Mouse (Mus musculus) neural tube, embryonic 13.5 days (tissue): Measurements from ENCODE around the gene Pcx. TPM values are rescaled to one million over a fixed set of nuclear protein-coding genes. Genes with fewer than 3 reads are reported as not detected.

Experiments used
- ATAC-seq: fragments of 200-750 bp; cut with Nextera tagmentation; 2 replicates; pipeline ENCODE4 v1.8.0; 2017; ENCODE audit warnings: low read depth, mild to moderate bottlenecking, moderate TSS enrichment, moderate library complexity
- H3K27ac ChIP-seq: fragments of 300-500 bp; sonication (generic); replicated peaks from 2 replicates; pipeline ENCODE4 v1.5.1; 2015; ENCODE audit warnings: moderate library complexity, mild to moderate bottlenecking, inconsistent platforms
- H3K27me3 ChIP-seq: fragments of 300-500 bp; sonication (generic); 2 replicates; pipeline ENCODE4 v1.6.1; 2015; ENCODE audit warnings: mild to moderate bottlenecking, inconsistent platforms
- H3K36me3 ChIP-seq: fragments of 300-500 bp; sonication (generic); 2 replicates; pipeline ENCODE4 v1.6.1; 2015; ENCODE audit warnings: mild to moderate bottlenecking, inconsistent platforms
- H3K4me1 ChIP-seq: fragments of 300-500 bp; sonication (generic); replicated peaks from 2 replicates; pipeline ENCODE4 v1.6.1; 2015; ENCODE audit warnings: inconsistent platforms
- H3K4me2 ChIP-seq: fragments of 300-500 bp; sonication (generic); 2 replicates; pipeline ENCODE4 v1.6.1; 2015; ENCODE audit warnings: inconsistent platforms, mild to moderate bottlenecking, moderate library complexity
- H3K4me3 ChIP-seq: fragments of 300-500 bp; sonication (generic); 2 replicates; pipeline ENCODE4 v1.5.1; 2015; ENCODE audit warnings: mild to moderate bottlenecking, inconsistent platforms
- H3K9ac ChIP-seq: fragments of 300-500 bp; sonication (generic); 2 replicates; pipeline ENCODE4 v1.6.1; 2015; ENCODE audit warnings: moderate library complexity, mild to moderate bottlenecking, inconsistent platforms
- H3K9me3 ChIP-seq: fragments of 300-500 bp; sonication (generic); 2 replicates; pipeline ENCODE4 v1.6.1; 2016; ENCODE audit warnings: inconsistent platforms
- WGBS: fragments of 180-500 bp; shearing (Covaris S2); methylation state at CpG from one replicate; pipeline ENCODE4 v1.1.7; 2015; 5-methylcytosine and 5-hydroxymethylcytosine counted together
- polyA plus RNA-seq: library from polyadenylated mRNA; unstranded; fragments of >200 nt; fragmentation: Nextera tagmentation; extraction: Ambion mirVana; gene quantifications from 2 replicates; pipeline ENCODE4 v1.2.1, GENCODE M21; 2015

The Pcx gene
- polyA plus RNA-seq, 1 experiment from 2014 or later: 21.0 TPM

DNA sequence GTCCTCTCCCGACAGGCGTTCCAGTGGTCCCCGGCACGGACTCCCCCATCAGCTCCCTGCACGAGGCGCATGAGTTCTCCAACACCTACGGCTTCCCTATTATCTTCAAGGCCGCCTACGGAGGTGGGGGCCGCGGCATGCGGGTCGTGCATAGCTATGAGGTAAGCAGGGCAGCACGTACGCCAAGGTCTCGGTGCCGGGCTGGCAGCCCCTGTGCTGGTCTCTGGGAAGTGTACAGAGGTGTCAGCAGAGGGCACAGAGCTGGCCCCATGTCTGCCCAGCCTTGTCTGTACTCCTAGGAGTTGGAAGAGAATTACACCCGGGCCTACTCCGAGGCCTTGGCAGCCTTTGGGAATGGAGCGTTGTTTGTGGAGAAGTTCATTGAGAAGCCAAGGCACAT is 92.2 kb downstream of the Pcx start:
- Histone ChIP-seq H3K9ac (no peak overlapping the region), H3K27me3 (no peaks in the 10 kb centered on the region), H3K27ac (no peak overlapping the region), H3K4me3 (no peak overlapping the region), H3K9me3 (no peaks in the 10 kb centered on the region), H3K36me3 (no peaks in the 10 kb centered on the region), H3K4me2 (no peak overlapping the region), H3K4me1 (peaks cover 4% of the 10 kb centered on the region; the same call in 1 of the 2 replicates)
- WGBS: 87% methylated on average over 20 of the region's 20 CpGs
- no peak for ATAC-seq

DNA sequence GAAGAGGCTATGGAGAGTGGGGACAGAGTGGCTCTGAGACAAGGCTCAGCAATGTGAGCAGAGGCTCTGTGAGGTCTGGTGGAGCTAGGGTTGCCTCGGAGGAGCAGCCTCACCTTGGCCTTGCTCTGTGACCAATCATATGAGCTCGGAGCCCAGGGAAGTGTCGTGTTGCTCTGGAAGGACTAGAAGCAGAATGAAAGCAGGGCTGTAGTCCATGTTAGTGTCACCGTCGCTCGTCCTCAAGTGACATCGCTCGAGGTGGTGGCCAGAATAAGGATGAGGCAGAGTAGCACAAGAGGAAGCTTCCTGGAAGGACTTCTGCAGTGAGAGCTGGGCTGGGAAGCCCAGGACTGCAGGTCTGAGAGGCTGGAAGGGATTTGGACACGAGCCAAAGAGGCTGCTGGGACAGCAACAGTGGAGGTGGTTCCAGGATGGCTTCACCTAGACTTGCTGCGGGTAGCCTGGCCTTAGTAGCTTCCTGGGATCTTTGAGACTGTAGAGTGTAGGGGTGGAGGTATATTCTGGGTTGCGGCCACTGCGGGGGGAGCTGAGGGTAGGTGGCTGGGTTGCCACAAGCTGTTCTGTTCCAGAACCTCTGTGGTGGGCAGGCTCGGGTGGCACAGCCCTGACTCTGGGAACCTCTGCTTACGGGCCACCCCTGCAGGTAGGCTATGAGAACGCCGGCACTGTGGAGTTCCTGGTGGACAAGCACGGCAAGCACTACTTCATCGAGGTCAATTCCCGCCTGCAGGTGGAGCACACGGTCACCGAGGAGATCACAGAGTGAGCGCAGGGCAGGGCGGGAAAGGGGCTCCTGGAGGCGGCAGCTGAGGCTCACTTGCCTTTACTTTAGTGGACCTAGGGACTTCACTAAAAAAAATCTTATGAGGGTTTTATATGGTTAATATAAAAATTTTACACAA is 93.8 kb downstream of the Pcx start:
- Histone ChIP-seq H3K9me3 (no peaks in the 10 kb centered on the region), H3K4me1 (peaks cover 4% of the 10 kb centered on the region; the same call in 1 of the 2 replicates), H3K27me3 (no peaks in the 10 kb centered on the region), H3K4me3 (no peak overlapping the region), H3K4me2 (no peak overlapping the region), H3K27ac (no peak overlapping the region), H3K9ac (no peak overlapping the region), H3K36me3 (no peaks in the 10 kb centered on the region)
- 41% methylated on average over 24 of the region's 24 CpGs for WGBS
- no peak for ATAC-seq

DNA sequence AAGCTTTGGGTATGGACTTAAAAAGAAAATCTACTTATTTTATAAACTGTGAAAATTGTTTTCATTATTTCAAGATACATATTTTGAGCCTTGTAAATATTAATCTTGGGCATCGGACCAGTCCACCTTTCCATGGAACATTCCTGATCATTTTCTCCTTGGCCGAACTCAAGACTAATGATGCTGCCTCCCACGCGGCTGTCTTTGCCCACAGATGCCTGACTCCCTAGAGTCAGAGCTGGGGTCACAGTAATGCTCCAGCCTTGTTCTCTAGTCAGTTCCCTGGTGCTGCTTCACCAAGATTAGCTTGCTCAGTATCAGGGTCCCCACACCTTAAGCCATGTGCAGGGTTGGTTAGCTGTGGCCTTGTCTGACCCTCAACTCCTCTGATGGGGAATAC is 95.4 kb downstream of the Pcx start:
- H3K27ac ChIP-seq: no peak overlapping the region
- H3K4me2 ChIP-seq: no peak overlapping the region
- 92% methylated on average over 4 of the region's 4 CpGs for WGBS
- no peak overlapping the region for H3K4me3 ChIP-seq
- H3K36me3 ChIP-seq: 0 out of 2 replicates have a peak, but pooled peaks cover 3% of the 10 kb centered on the region
- H3K4me1 ChIP-seq: peaks cover 4% of the 10 kb centered on the region; the same call in 1 of the 2 replicates
- H3K9me3 ChIP-seq: no peaks in the 10 kb centered on the region
- H3K27me3 ChIP-seq: no peaks in the 10 kb centered on the region
- H3K9ac ChIP-seq: no peak overlapping the region
- ATAC-seq: no peak

DNA sequence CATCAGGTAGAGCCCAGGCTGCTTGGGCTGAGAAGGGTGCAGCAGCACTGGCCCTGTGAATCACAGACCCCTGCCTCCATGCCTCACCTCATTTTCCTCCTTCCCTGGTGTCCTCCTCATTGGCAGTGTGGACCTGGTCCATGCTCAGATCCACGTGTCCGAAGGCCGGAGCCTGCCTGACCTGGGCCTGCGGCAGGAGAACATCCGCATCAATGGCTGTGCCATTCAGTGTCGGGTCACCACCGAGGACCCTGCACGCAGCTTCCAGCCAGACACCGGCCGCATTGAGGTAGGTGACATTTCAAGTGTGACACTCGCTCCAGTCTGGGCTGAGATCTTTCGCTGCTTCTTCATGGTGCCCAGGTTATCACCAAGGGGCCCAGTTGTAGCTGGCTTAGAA is 97.1 kb downstream of the Pcx start:
- H3K9me3 ChIP-seq: no peaks in the 10 kb centered on the region
- H3K36me3 ChIP-seq: peaks cover 20% of the 10 kb centered on the region
- H3K27ac ChIP-seq: no peak overlapping the region
- peaks cover 16% of the 10 kb centered on the region for H3K4me1 ChIP-seq
- no peak overlapping the region for H3K9ac ChIP-seq
- no peak overlapping the region for H3K4me3 ChIP-seq
- no peaks in the 10 kb centered on the region for H3K27me3 ChIP-seq
- WGBS: 94% methylated on average over 12 of the region's 12 CpGs
- no peak overlapping the region for H3K4me2 ChIP-seq
- no peak for ATAC-seq

DNA sequence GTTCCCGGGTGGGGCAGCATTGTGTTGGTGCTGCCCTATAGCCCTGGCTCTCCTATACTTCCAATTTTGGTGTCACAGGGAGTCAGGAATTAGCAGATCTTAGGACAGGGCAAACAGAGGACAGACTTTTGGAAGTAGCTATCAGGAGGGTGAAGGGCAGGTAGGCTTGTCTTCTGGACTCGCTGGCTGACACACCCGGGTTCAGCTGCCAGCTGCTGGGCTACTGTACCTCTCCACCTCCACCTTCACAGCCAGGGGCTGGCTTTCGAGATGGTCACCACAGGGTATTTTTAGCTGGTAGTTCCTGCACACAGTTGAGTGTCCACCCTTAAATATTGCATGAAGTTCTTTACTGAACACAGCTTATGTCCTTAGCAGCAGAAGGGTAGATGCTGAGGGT is 98.2 kb downstream of the Pcx start:
- Histone ChIP-seq H3K36me3 (peaks cover 31% of the 10 kb centered on the region), H3K9ac (no peak overlapping the region), H3K4me2 (no peak overlapping the region), H3K27ac (no peak overlapping the region), H3K9me3 (no peaks in the 10 kb centered on the region), H3K27me3 (no peaks in the 10 kb centered on the region), H3K4me1 (peaks cover 27% of the 10 kb centered on the region), H3K4me3 (no peak overlapping the region)
- 84% methylated on average over 4 of the region's 4 CpGs for WGBS
- ATAC-seq: no peak

DNA sequence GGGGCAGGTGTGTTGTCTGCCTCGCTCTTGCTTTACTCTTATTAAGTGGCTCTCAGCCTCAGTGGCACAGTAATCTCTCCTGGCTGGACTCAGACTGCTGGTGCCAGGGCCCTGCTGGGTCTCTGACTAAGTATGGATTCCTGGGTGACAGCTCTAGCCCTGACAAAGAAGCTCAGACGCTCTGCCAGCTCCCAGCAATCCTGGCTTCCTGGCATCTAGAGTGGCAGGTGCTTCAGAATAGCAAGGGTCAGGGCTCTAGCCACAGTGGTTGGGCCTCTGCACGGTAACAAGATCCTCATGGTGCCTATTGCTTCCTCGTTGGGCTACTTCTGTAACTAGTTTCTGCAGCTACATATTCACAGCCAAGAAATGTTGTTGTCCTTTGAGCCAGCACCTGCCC is 99.8 kb downstream of the Pcx start:
- ATAC-seq: no peak
- Histone ChIP-seq H3K4me1 (peaks cover 35% of the 10 kb centered on the region), H3K9ac (no peak overlapping the region), H3K9me3 (no peaks in the 10 kb centered on the region), H3K27me3 (no peaks in the 10 kb centered on the region), H3K27ac (no peak overlapping the region), H3K36me3 (peaks cover 38% of the 10 kb centered on the region), H3K4me3 (no peak overlapping the region), H3K4me2 (no peak overlapping the region)
- WGBS: 75% methylated on average over 4 of the region's 4 CpGs

DNA sequence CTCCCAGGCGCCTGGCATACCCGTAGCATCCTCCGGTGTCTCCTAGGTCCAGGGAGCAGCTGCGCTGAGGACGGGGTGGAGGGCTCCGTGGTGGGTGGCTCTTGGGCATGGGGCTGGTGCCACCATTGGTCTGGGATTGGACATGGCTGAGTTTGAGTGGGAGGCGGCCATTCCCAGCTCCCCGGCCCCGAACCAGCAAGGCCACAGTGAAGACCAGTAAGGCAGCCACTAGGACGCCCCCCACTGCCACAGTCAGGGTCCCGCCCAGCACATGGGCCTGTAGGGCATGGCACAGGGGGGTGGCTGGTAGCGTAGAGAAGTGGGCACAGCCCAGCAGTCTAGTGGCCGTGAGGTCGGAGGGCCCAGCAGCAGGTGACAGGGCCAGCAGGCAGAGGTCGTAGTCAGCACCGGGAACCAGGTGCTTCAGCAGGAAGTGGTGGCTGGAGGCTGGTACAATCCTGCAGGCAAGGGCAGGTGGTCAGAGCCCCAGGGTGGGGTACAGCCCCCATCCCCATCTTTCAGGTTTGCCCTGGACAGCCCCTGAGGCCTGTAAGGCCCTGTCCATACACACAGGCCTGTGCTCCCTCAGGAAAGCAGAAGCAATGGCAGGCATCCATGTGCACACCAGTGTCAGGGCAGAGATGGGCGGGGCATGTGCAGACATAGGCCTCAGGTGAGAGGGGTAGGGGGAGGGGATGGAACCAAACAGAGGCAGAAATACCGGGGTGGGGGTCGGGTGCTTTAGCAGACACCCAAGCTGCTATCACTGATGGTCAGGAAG is 102.1 kb downstream of the Pcx start:
- Histone ChIP-seq H3K9me3 (no peaks in the 10 kb centered on the region), H3K4me3 (no peak overlapping the region), H3K4me1 (peaks cover 45% of the 10 kb centered on the region), H3K36me3 (peaks cover 38% of the 10 kb centered on the region), H3K9ac (peak overlapping the region; percentile 99; the same call in 1 of the 2 replicates), H3K4me2 (no peak overlapping the region), H3K27ac (no peak overlapping the region), H3K27me3 (no peaks in the 10 kb centered on the region)
- no peak for ATAC-seq
- WGBS: 91% methylated on average over 19 of the region's 19 CpGs

DNA sequence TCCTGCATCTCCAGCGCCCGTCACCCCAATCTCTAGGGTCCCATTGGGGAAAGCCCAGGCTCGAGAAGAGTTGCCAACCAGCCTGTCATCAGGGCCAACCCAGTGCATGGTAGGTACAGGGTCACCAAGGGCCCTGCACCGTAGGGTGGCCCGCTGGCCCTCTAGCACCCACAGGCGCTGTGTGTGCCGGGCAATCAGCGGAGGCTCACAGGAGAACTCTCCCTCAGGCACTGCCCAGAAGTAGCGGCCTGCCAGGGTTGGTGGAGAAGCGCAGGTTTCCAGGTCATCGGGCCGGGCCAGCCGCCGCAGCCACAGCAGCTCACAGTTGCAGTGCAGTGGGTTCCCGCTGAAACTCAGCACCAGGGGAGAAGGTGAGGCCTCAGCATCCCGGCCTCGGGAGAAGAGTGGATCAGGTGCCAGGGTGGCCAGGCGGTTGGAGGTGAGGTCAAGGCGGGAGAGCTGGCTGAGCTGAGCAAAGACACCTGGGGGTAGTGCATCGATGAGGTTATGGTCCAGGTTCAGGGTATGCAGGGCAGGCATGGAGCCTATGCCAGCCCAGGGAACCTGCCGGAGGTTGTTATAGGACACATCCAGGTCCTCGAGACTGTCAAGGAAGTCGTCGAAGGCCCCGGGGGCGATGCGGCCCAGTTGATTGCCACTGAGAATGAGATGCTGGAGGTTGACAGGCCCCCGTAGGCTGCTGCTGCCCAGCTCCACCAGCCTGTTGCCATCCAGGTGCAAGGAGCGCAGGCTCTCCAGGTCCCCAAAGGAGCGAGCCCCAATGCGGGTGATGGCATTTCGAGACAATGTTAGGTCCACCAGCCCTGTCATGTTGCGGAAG is 103.4 kb downstream of the Pcx start:
- H3K4me3 ChIP-seq: peak overlapping the region; percentile 93
- H3K36me3 ChIP-seq: peaks cover 38% of the 10 kb centered on the region
- WGBS: 88% methylated on average over 33 of the region's 33 CpGs
- no peak for ATAC-seq
- H3K9me3 ChIP-seq: no peaks in the 10 kb centered on the region
- peak overlapping the region; percentile 93 for H3K4me2 ChIP-seq
- H3K27ac ChIP-seq: no peak overlapping the region
- H3K27me3 ChIP-seq: no peaks in the 10 kb centered on the region
- H3K4me1 ChIP-seq: peaks cover 45% of the 10 kb centered on the region
- peak overlapping the region; percentile 99 for H3K9ac ChIP-seq

DNA sequence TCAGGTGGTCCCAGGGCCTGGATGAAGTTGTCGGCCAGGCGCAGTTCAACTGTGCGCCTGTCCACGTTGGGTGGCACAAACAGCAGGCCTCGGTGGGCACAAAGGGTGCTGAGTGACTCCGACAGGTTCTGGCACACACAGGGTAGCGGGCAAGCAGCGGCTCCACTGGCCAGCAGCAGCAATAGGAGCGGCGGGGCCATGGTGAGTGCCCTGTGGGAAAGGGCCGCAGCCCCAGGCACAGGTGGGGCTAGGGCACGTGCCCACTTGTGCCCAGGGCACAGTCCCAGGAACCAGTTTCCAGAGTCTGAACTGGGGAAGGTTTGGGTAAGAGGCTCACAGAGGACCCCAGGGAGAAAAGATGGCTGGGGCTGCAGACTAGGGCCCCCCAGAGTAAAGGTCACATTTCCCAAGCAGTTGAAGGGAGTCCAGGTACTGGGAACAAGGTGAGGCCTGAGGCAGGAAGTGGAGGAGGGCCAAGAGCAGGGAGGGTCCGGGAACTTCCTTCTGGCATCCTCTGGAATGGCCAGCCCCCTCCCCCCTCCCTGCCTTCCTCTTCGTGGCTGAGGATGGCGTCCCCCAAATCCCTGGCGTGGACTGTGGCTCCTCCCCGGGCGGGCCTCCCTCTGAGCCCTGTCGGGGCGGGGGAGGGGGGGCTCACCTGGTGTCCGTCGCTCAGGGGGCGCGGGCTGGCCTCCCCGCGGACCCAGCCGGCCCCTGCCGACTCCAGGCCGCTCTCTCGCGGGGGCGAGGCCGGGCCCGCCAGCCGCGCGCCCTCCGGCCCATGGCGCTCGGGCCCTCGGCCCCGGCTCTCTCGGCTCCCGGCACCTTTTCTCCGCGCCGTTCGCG is 104.3 kb downstream of the Pcx start:
- Histone ChIP-seq H3K4me3 (peak overlapping the region; percentile 93), H3K4me2 (peak overlapping the region; percentile 93), H3K36me3 (peaks cover 38% of the 10 kb centered on the region), H3K4me1 (peaks cover 45% of the 10 kb centered on the region), H3K9ac (peak overlapping the region; percentile 99), H3K27ac (peak overlapping the region; percentile 95), H3K9me3 (no peaks in the 10 kb centered on the region), H3K27me3 (no peaks in the 10 kb centered on the region)
- 22% methylated on average over 36 of the region's 49 CpGs for WGBS
- peak; percentile 1 for ATAC-seq

DNA sequence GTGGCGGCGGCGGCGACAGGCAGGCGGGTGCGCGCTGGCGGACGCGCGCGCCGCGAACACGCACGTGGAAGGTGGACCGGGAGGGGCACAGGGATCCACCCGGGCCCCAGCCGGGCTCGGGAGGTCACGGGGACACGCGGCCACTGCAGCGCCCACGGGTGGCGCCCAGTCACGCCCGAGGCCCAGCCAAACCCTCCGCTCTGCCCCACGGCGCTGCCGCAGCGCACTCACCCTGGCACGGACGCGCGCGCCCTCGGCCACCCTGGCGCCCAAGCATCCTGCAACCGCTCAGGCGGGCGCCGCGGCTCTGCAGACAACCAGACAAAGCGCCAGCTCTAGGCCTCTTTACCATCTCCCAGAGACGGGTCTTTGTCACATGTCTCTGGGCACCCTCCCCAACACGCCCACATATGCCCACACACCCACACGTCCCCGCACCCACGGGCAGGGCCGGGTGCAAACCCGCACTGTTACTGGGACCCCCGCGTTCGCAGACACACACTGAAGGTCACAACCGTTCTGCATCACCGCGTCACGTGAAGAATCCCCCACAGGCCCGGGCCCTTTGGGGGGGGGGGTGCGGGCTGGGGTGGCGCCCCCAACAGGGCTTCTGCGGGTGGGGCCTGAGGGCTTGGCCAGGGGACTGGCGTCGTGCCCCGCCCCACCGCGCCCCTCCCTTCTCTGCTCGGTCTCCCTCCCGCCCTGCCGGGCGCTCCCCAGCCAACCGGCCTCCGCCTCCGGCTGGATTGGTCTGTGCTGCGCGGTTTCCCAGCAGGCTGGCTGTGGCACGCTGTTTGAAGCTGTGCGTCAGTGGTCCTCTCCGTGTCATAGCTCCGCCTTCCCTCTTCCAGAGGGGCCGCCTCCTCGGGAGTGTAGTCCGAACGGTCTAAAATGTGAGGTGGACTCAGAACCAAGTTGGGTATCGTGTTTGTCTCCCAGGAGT is 105.2 kb downstream of the Pcx start, which contains the start of gene Lrfn4:
Gene Lrfn4, minus strand, starts transcription at position 517 of the 943 bp plus-strand sequence.
- ATAC-seq: peak; percentile 94
- WGBS: under 1% methylated on average over 78 of the region's 87 CpGs
- H3K9ac ChIP-seq: peak within 1 kb of the TSS; percentile 99
- H3K4me2 ChIP-seq: peak within 1 kb of the TSS; percentile 93
- peaks cover 39% of the 10 kb centered on the region for H3K36me3 ChIP-seq
- H3K27ac ChIP-seq: peak within 1 kb of the TSS; percentile 95
- H3K4me1 ChIP-seq: peaks cover 45% of the 10 kb centered on the region
- H3K9me3 ChIP-seq: no peaks in the 10 kb centered on the region
- peak within 1 kb of the TSS; percentile 93 for H3K4me3 ChIP-seq
- H3K27me3 ChIP-seq: no peaks in the 10 kb centered on the region
